Mouse (Mus musculus) heart, adult 2 months (tissue): ENCODE measurements around the gene Zfp12. TPM values are rescaled to one million over a fixed set of nuclear protein-coding genes. Genes with fewer than 3 reads are reported as not detected.
A peak's percentile ranks its signal among the peaks of the same experiment; 100 is the strongest.

Experiments
- DNase-seq, 2 experiments: peaks; one replicate each; pipeline ENCODE4 v3.0.0; 2021
- H3K27ac ChIP-seq: fragments of 200-600 bp; 2 replicates; pipeline ENCODE4 v1.8.1; 2022
- H3K27me3 ChIP-seq: fragments of 200-500 bp; 2 replicates; pipeline ENCODE4 v1.6.1; 2012; ENCODE audit warnings: mild to moderate bottlenecking, low read length, inconsistent platforms, mixed read lengths; ENCODE audit not compliant: control insufficient read depth, insufficient read depth
- H3K36me3 ChIP-seq: fragments of 200-500 bp; 2 replicates; pipeline ENCODE4 v1.6.1; 2012; ENCODE audit warnings: low read length, inconsistent platforms; ENCODE audit not compliant: control insufficient read depth, insufficient read depth
- H3K4me1 ChIP-seq: fragments of 200-500 bp; 2 replicates; pipeline ENCODE4 v1.6.1; 2011; ENCODE audit warnings: low read length; ENCODE audit not compliant: control insufficient read depth, insufficient read depth
- H3K4me3 ChIP-seq: fragments of 200-600 bp; 2 replicates; pipeline ENCODE4 v1.8.1; 2022
- H3K79me2 ChIP-seq: fragments of 200-500 bp; replicated peaks from 2 replicates; pipeline ENCODE4 v1.6.1; 2012; ENCODE audit warnings: mild to moderate bottlenecking, inconsistent platforms, low read length, moderate library complexity, mixed read lengths; ENCODE audit not compliant: control insufficient read depth, insufficient read depth
- H3K9ac ChIP-seq: fragments of 200-500 bp; 2 replicates; pipeline ENCODE4 v1.6.1; 2012; ENCODE audit warnings: low read depth, mild to moderate bottlenecking, control low read depth, inconsistent platforms, low read length, mixed read lengths
- CTCF ChIP-seq: fragments of 200-600 bp; IDR thresholded peaks from 2 replicates; pipeline ENCODE4 v1.8.1; 2022; ENCODE audit warnings: antibody characterized with exemption, mild to moderate bottlenecking, moderate library complexity
- EP300 ChIP-seq: fragments of 200-500 bp; IDR thresholded peaks from 2 replicates; pipeline ENCODE4 v1.6.1; 2011; ENCODE audit warnings: low read depth, low read length, control low read depth; ENCODE audit not compliant: insufficient read depth
- POLR2A ChIP-seq: fragments of 200-500 bp; IDR thresholded peaks from 2 replicates; pipeline ENCODE4 v1.6.1; 2011; ENCODE audit warnings: mild to moderate bottlenecking, low read depth, low read length, control low read depth; ENCODE audit not compliant: insufficient read depth
- WGBS: fragments of 180-500 bp; shearing (Covaris S2); methylation state at CpG from one replicate; pipeline ENCODE4 v1.1.7; 2018; 5-methylcytosine and 5-hydroxymethylcytosine counted together
- intact Hi-C: fragments of 180-260 bp; cut with DNase I; formaldehyde crosslinking; loops from one replicate; pipeline ENCODE4 v1.15.1; 2025
- polyA plus RNA-seq: library from polyadenylated mRNA; depleted of rRNA; stranded (reverse); fragments of >200 nt; gene quantifications from 2 replicates; pipeline ENCODE4 v1.2.3, GENCODE M21; 2012
- total RNA-seq, 2 experiments: library from RNA; stranded (reverse); gene quantifications; 2 replicates each; pipeline ENCODE4 v1.2.3; 2021

Gene Zfp12
- total and polyA plus RNA-seq, 3 experiments, result 6.7 to 8.2 (median 7.9) TPM

DNA sequence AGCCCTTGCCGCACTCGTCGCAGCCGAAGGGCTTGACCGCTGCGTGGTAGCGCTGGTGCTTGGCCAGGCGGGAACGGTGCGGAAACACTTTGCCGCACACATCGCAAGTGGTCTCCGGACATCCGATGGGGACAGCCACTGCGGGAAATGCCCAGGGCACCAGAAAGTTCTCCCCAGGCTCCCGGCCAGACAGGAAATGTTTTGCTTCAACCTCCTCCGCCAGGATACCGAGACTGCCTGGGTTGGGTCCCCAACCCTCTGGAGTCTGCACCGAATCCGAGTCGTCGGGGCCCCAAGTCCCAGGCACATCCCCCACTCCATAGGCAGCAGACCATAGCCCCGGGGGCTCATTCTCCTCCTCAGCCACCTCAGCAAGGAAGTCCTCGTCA lies 20.2 kb downstream of the Zfp12 start:
- no peak overlapping the region for H3K4me3 ChIP-seq

DNA sequence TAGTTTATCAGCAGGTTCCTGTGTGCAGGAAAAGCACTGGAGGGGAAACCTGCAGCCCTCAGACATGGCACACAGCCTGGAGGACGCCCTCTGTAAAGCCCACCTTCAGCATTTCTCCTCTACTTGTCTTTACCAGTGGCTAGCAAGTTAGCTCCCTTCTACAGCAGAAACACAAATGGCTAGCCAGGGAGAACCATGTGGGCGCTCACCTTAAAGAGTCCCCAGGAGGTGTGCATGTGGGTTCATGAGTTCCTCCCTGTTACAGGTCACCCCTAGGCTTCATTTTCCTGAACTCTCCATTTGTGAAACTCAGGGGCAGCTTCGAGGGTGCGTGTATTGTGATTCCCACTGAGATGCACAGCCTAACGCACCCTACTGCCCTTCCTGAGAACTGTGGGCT lies 20.8 kb downstream of the Zfp12 start:
- no peak overlapping the region for H3K4me3 ChIP-seq
- DNase-seq, result no peak
- H3K36me3 ChIP-seq, result no peaks in the 10 kb centered on the region
- TF ChIP-seq POLR2A (no peak), EP300 (no peak), CTCF (no peak)
- H3K9ac ChIP-seq, result no peak overlapping the region
- no peaks in the 10 kb centered on the region for H3K79me2 ChIP-seq
- no peak overlapping the region for H3K27ac ChIP-seq
- 93% methylated on average over 5 of the region's 5 CpGs for WGBS
- H3K4me1 ChIP-seq, result no peaks in the 10 kb centered on the region
- peaks cover 10% of the 10 kb centered on the region for H3K27me3 ChIP-seq
- intact Hi-C loops, result no loop called here

More for the DNA sequence above, 20.2 kb downstream of the Zfp12 start:
- H3K27ac ChIP-seq, result no peak overlapping the region
- no peaks in the 10 kb centered on the region for H3K4me1 ChIP-seq
- TF ChIP-seq CTCF (no peak), POLR2A (no peak), EP300 (no peak)
- 60% methylated on average over 24 of the region's 24 CpGs for WGBS
- no peak for DNase-seq
- intact Hi-C loops, result no loop called here
- peaks cover 10% of the 10 kb centered on the region for H3K27me3 ChIP-seq
- no peaks in the 10 kb centered on the region for H3K79me2 ChIP-seq
- no peaks in the 10 kb centered on the region for H3K36me3 ChIP-seq
- H3K9ac ChIP-seq, result no peak overlapping the region

DNA sequence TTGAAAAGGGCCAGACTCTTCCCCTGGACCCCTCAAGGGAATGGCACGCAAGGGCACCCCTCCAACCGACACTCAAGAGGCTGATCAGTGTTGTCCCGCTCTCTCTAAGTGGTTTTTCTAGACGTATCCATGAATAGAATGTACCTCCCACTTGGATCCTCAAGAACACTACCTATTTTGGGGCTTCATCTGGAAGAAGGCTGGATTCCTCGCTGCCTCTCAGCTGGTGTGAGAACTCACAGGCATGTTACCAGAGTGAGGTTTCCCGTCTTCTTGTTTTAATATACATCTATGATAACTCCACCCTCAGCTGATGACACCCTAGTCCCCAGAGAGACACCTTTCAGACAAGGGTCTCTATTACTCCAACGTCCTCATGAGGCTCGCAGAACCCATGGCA lies 26.7 kb downstream of the Zfp12 start:
- TF ChIP-seq CTCF (no peak), POLR2A (no peak), EP300 (no peak)
- H3K36me3 ChIP-seq, result no peaks in the 10 kb centered on the region
- no peak for DNase-seq
- 87% methylated on average over 8 of the region's 8 CpGs for WGBS
- H3K27me3 ChIP-seq, result no peaks in the 10 kb centered on the region
- H3K9ac ChIP-seq, result no peak overlapping the region
- no peak overlapping the region for H3K4me3 ChIP-seq
- no peaks in the 10 kb centered on the region for H3K79me2 ChIP-seq
- intact Hi-C loops, result no loop called here
- no peak overlapping the region for H3K27ac ChIP-seq
- no peaks in the 10 kb centered on the region for H3K4me1 ChIP-seq

DNA sequence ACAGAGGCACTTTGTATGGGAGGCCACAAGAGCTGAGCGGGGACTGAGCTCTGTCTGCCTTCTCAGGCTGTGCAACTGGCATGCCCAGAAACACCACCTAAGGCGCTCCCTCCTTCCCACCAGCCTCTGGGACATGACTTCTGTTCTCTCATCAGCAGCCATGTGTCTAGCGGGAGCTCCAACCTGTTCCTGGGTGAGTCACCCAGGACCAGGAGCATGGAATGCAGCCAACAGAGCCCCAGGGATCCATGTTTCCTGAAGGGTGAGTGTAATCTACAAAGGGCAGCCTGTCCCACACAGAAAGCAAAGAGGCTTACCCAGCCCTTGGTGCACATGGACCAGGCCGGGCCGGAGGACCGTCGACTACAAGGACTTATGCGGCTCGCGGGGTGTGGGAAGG lies 29.7 kb downstream of the Zfp12 start:
- H3K9ac ChIP-seq, result no peak overlapping the region
- peaks cover 2% of the 10 kb centered on the region; the same call in 1 of the 2 replicates for H3K4me1 ChIP-seq
- no peaks in the 10 kb centered on the region for H3K79me2 ChIP-seq
- intact Hi-C loops, result no loop called here
- H3K27ac ChIP-seq, result no peak overlapping the region
- H3K36me3 ChIP-seq, result no peaks in the 10 kb centered on the region
- DNase-seq, result no peak
- H3K27me3 ChIP-seq, result no peaks in the 10 kb centered on the region
- H3K4me3 ChIP-seq, result no peak overlapping the region
- TF ChIP-seq EP300 (no peak), CTCF (no peak), POLR2A (no peak)
- 85% methylated on average over 10 of the region's 10 CpGs for WGBS

DNA sequence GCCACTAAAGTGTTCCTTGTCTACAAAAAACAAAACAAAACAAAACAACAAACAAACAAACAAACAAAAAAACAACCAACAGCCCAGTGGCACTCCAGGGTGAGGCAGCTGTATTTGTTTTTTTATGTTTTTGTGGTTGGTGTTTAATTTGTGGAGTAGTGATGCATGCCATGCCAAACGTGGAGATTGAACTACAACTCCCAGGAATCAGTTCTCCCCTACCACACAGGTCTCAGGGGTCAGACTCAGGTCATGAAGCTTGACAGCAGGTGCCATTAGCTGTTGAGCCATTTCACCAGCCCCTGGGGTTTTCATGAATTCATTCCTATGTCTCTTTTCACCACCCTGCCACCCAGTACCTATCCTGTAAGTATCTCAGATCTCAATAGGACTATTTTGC lies 30.4 kb downstream of the Zfp12 start:
- H3K36me3 ChIP-seq, result no peaks in the 10 kb centered on the region
- no peak overlapping the region for H3K4me3 ChIP-seq
- TF ChIP-seq EP300 (no peak), POLR2A (no peak), CTCF (no peak)
- 44% methylated on average over 1 of the region's 1 CpGs for WGBS
- no peak for DNase-seq
- H3K27me3 ChIP-seq, result no peaks in the 10 kb centered on the region
- H3K4me1 ChIP-seq, result peaks cover 2% of the 10 kb centered on the region; the same call in 1 of the 2 replicates
- H3K79me2 ChIP-seq, result no peaks in the 10 kb centered on the region
- no peak overlapping the region for H3K9ac ChIP-seq
- intact Hi-C loops, result no loop called here
- H3K27ac ChIP-seq, result no peak overlapping the region

DNA sequence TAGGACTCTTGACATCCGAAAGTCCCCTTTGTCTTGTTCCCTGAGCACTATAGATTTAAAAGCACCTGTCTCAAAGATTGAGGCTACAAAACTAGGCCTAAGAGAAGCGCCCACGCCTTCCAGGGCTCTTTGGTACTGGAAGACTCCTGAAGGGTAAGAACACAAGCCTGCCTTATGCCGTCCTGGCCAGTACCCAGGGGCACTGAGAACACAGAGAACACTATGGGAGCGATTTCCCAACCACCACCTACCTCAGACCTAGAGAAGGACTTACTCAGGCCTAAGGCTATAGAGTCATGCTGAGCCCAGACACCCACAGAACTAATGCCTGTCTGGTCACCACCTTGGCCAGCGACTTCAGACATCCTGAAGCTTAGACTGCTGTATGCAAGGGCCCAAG lies 31.8 kb downstream of the Zfp12 start:
- DNase-seq, result no peak
- H3K79me2 ChIP-seq, result no peaks in the 10 kb centered on the region
- H3K9ac ChIP-seq, result no peak overlapping the region
- peaks cover 4% of the 10 kb centered on the region for H3K4me1 ChIP-seq
- no peak for TF ChIP-seq EP300
- TF ChIP-seq POLR2A, result no peak
- no peak for TF ChIP-seq CTCF
- H3K36me3 ChIP-seq, result no peaks in the 10 kb centered on the region
- 85% methylated on average over 6 of the region's 6 CpGs for WGBS
- H3K27me3 ChIP-seq, result no peaks in the 10 kb centered on the region
- intact Hi-C loops, result no loop called here
- H3K27ac ChIP-seq, result no peak overlapping the region
- H3K4me3 ChIP-seq, result no peak overlapping the region

DNA sequence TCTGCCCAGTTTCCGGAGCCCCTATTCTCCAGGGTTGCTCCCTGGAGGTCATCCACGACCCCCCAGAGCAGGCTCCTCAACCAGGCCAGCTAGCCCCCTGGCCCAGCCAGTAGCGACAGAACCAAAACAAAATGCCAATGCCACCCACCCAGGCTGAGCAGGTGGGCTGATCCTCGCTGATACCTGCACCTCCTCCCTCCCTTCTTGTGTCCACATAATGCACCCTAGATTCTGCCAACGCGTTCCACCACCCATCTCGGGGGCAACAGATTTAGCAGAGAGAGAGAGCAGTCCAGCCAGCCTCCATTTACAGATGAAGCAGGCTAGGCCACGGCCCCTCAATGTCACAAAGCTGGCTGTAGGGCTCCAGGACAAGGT lies 34.0 kb downstream of the Zfp12 start:
- Histone ChIP-seq H3K79me2 (no peaks in the 10 kb centered on the region), H3K27ac (no peak overlapping the region; the same call in 1 of the 2 replicates), H3K9ac (peak overlapping the region; percentile 76), H3K4me3 (peak overlapping the region; percentile 62), H3K36me3 (no peaks in the 10 kb centered on the region), H3K27me3 (no peaks in the 10 kb centered on the region), H3K4me1 (peaks cover 4% of the 10 kb centered on the region)
- WGBS, result 31% methylated on average over 8 of the region's 8 CpGs
- intact Hi-C loops, result loop anchor here (2.0 kb wide), 1 partner anchor 32 kb away; no protein-coding TSS in a partner anchor
- TF ChIP-seq CTCF (no peak), POLR2A (no peak), EP300 (no peak)
- peak in 1 of 2 experiments; percentile 28 for DNase-seq
